Comparison of ENCODE assay signal across 7 mouse cellular contexts in genomic region chr13:107888571-107889451, GRCm38 (mm10).
DNase-seq lines count a peak whose midpoint lies in the region; ATAC-seq and TF ChIP-seq lines count a peak whose summit lies in the region.

No protein-coding gene starts in this region.

- TF ChIP-seq EP300 in stomach, postnatal 0 days (optimal IDR thresholded peaks at IDR 0.05): no peak

- peaks cover 46% of the 10 kb centered on the region for H3K4me1 ChIP-seq in embryonic facial prominence, embryonic 10.5 days
- H3K4me1 ChIP-seq in liver, embryonic 11.5 days (replicated peaks; ENCODE audit: control insufficient read depth, insufficient read depth, low read length): peaks cover 9% of the 10 kb centered on the region
- H3K4me1 ChIP-seq in stomach, postnatal 0 days (replicated peaks; ENCODE audit: control insufficient read depth, insufficient read depth): no peaks in the 10 kb centered on the region

- peak overlapping the region; percentile 97 for H3K4me3 ChIP-seq in embryonic facial prominence, embryonic 10.5 days
- peak overlapping the region; percentile 84 for H3K4me3 ChIP-seq in liver, embryonic 11.5 days (ENCODE audit: low read depth, low read length)
- H3K4me3 ChIP-seq in stomach, postnatal 0 days (ENCODE audit: low read depth, low read length): peak overlapping the region; percentile 93

- H3K27me3 ChIP-seq in embryonic facial prominence, embryonic 10.5 days (replicated peaks; ENCODE audit: low read depth, poor library complexity, severe bottlenecking): peaks cover 17% of the 10 kb centered on the region
- peaks cover 38% of the 10 kb centered on the region for H3K27me3 ChIP-seq in liver, embryonic 11.5 days (replicated peaks; ENCODE audit: control insufficient read depth, insufficient read depth, low read length)
- H3K27me3 ChIP-seq in stomach, postnatal 0 days (ENCODE audit: control insufficient read depth, insufficient read depth, low read length): no peaks in the 10 kb centered on the region

- WGBS in embryonic facial prominence, embryonic 10.5 days: under 1% methylated on average over 126 of the region's 127 CpGs
- WGBS in liver, embryonic 11.5 days: under 1% methylated on average over 95 of the region's 127 CpGs
- WGBS in stomach, postnatal 0 days: 1% methylated on average over 76 of the region's 127 CpGs

- H3K4me2 ChIP-seq in liver, embryonic 11.5 days: peak overlapping the region; percentile 98
- H3K4me2 ChIP-seq in stomach, postnatal 0 days (replicated peaks; ENCODE audit: low read depth): peak overlapping the region; percentile 88

- peak overlapping the region; percentile 73 for H3K9ac ChIP-seq in liver, embryonic 11.5 days (ENCODE audit: low read depth, low read length)
- H3K9ac ChIP-seq in stomach, postnatal 0 days (ENCODE audit: low read length): peak overlapping the region; percentile 91

- ATAC-seq in liver, embryonic 11.5 days (replicated peaks; ENCODE audit: low FRiP score): no peak
- no peak for ATAC-seq in stomach, postnatal 0 days (ENCODE audit: low FRiP score, low TSS enrichment)

- 0 out of 2 replicates have a peak, but pooled peaks cover 6% of the 10 kb centered on the region for H3K36me3 ChIP-seq in embryonic facial prominence, embryonic 10.5 days (replicated peaks)
- H3K36me3 ChIP-seq in liver, embryonic 11.5 days (ENCODE audit: control insufficient read depth, insufficient read depth, low read length): no peaks in the 10 kb centered on the region
- H3K36me3 ChIP-seq in stomach, postnatal 0 days (ENCODE audit: control insufficient read depth, insufficient read depth, low read length): no peaks in the 10 kb centered on the region

- H3K27ac ChIP-seq in embryonic facial prominence, embryonic 10.5 days (replicated peaks): peak overlapping the region; percentile 96
- H3K27ac ChIP-seq in liver, embryonic 11.5 days (ENCODE audit: low read depth, low read length): peak overlapping the region; percentile 64
- H3K27ac ChIP-seq in stomach, postnatal 0 days (replicated peaks): peak overlapping the region; percentile 96

- TF ChIP-seq CTCF in stomach, postnatal 0 days (IDR thresholded peaks at IDR 0.05; ENCODE audit: low read depth): 0 out of 2 replicates have a peak, but pooled peaks have one; percentile 8

- DNase-seq in adrenal gland, postnatal 10 days: peak; percentile 77
- DNase-seq in embryonic facial prominence, embryonic 10.5 days (ENCODE audit: low spot score): peak; percentile 76
- DNase-seq in heart, adult 8-10 months (ENCODE audit: low spot score): peak; percentile 58
- DNase-seq in kidney, adult 9 months: peak; percentile 59
- DNase-seq in liver, embryonic 11.5 days (ENCODE audit: low spot score): peak; percentile 68
- DNase-seq in natural killer cell, adult 2 months (ENCODE audit: low spot score in 2 of 2): peak; percentile 48 to 49
- peak; percentile 80 for DNase-seq in stomach, postnatal 0 days (ENCODE audit: low spot score)

- H3K9me3 ChIP-seq in embryonic facial prominence, embryonic 10.5 days: no peaks in the 10 kb centered on the region
- H3K9me3 ChIP-seq in liver, embryonic 11.5 days (ENCODE audit: control insufficient read depth, low read length): no peaks in the 10 kb centered on the region
- H3K9me3 ChIP-seq in stomach, postnatal 0 days (ENCODE audit: control insufficient read depth, low read length): no peaks in the 10 kb centered on the region
